Mouse (Mus musculus) liver, embryonic 16.5 days (tissue): ENCODE results near the gene H2-T24. TPM values are rescaled to one million over a fixed set of nuclear protein-coding genes. Genes with fewer than 3 reads are reported as not detected.
"Not testable (repeated sequence)": the region's sequence is repeated elsewhere in the genome, so short reads cannot be mapped to it uniquely, and the experiment has no call there.

Experiments
- ATAC-seq: fragments of 200-750 bp; cut with Nextera tagmentation; 2 replicates; pipeline ENCODE4 v1.8.0; 2017; ENCODE audit warnings: low read depth, mild to moderate bottlenecking, moderate number of reproducible peaks, moderate library complexity
- H3K27ac ChIP-seq: fragments of 300-500 bp; sonication (generic); 2 replicates; pipeline ENCODE4 v1.5.1; 2014; ENCODE audit warnings: mild to moderate bottlenecking, low read length
- H3K27me3 ChIP-seq: fragments of 300-500 bp; sonication (generic); 2 replicates; pipeline ENCODE4 v1.6.1; 2014; ENCODE audit warnings: low read depth, low read length, mixed read lengths; ENCODE audit not compliant: control insufficient read depth, insufficient read depth
- H3K36me3 ChIP-seq: fragments of 300-500 bp; sonication (generic); 2 replicates; pipeline ENCODE4 v1.6.1; 2014; ENCODE audit warnings: mild to moderate bottlenecking; ENCODE audit not compliant: control insufficient read depth, insufficient read depth
- H3K4me1 ChIP-seq: fragments of 300-500 bp; sonication (generic); 2 replicates; pipeline ENCODE4 v1.6.1; 2014; ENCODE audit warnings: low read depth, low read length, mixed read lengths; ENCODE audit not compliant: control insufficient read depth
- H3K4me2 ChIP-seq: fragments of 300-500 bp; sonication (generic); 2 replicates; pipeline ENCODE4 v1.6.1; 2014; ENCODE audit warnings: low read depth, low read length, mixed read lengths
- H3K4me3 ChIP-seq: fragments of 300-500 bp; sonication (generic); 2 replicates; pipeline ENCODE4 v1.5.1; 2014; ENCODE audit warnings: low read depth, mild to moderate bottlenecking, low read length
- H3K9ac ChIP-seq: fragments of 300-500 bp; sonication (generic); 2 replicates; pipeline ENCODE4 v1.6.1; 2014; ENCODE audit warnings: low read depth, low read length
- H3K9me3 ChIP-seq: fragments of 300-500 bp; sonication (generic); replicated peaks from 2 replicates; pipeline ENCODE4 v1.6.1; 2016; ENCODE audit warnings: low read length; ENCODE audit not compliant: control insufficient read depth
- WGBS: fragments of 180-500 bp; shearing (Covaris S2); extraction: QIAGEN DNeasy Blood & Tissue Kit; methylation state at CpG from one replicate; pipeline ENCODE4 v1.1.7; 2014; ENCODE audit not compliant: insufficient replicate concordance; 5-methylcytosine and 5-hydroxymethylcytosine counted together
- polyA plus RNA-seq: library from polyadenylated mRNA; unstranded; fragments of >200 nt; fragmentation: Nextera tagmentation; extraction: Ambion mirVana; gene quantifications from 2 replicates; pipeline ENCODE4 v1.2.1, GENCODE M21; 2015

Gene H2-T24
- polyA plus RNA-seq, 1 experiment from 2014 or later, result 7.9 TPM

DNA sequence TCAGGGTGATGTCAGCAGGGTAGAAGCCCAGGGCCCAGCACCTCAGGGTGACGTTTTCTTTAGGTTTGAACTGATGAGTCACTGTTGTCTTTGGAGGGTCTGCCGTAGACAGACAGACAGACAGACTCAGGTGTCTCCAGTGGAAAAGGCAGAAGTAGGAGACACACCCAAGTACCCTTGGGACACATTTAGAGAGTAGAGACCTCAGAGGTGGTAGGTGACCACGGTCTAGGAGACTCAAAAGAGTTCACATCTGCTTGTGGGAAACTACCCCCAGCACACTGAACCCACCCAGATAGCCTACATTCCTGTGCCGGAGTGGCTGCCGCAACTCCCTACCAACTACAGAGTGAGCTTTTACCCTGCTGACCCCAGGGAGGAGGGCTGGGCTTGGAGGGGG is 5.4 kb downstream of the H2-T24 start:
- H3K27ac ChIP-seq, result no peak overlapping the region

DNA sequence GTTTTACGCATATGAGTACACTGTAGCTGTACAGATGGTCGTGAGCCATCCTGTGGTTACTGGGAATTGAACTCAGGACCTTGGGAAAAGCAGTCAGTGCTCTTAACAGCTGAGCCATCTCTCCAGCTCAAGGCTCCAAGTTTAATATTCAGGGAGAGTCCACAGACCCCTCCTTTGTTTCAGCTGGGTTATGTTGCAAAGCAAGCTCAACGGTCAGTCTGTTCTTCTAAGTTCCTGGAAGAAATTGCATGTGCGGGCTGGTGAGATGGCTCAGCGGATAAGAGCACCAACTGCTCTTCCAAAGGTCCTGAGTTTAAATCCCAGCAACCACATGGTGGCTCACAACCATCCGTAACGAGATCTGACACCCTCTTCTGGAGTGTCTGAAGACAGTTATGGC is 16.0 kb downstream of the H2-T24 start:
- not testable (repeated sequence) for H3K27me3 ChIP-seq, H3K9ac ChIP-seq, ATAC-seq, H3K4me2 ChIP-seq, H3K27ac ChIP-seq, H3K4me3 ChIP-seq
- Histone ChIP-seq H3K4me1 (peaks cover 40% of the 10 kb centered on the region), H3K9me3 (peaks cover 12% of the 10 kb centered on the region), H3K36me3 (peaks cover 21% of the 10 kb centered on the region)
- 84% methylated on average over 7 of the region's 7 CpGs for WGBS

More for the DNA sequence above, 5.4 kb downstream of the H2-T24 start:
- no peak overlapping the region for H3K9ac ChIP-seq
- H3K4me1 ChIP-seq, result peaks cover 19% of the 10 kb centered on the region
- H3K27me3 ChIP-seq, result no peaks in the 10 kb centered on the region
- H3K36me3 ChIP-seq, result peaks cover 34% of the 10 kb centered on the region
- no peak overlapping the region for H3K4me2 ChIP-seq
- no peaks in the 10 kb centered on the region for H3K9me3 ChIP-seq
- no peak for ATAC-seq
- WGBS, result 87% methylated on average over 5 of the region's 5 CpGs
- no peak overlapping the region for H3K4me3 ChIP-seq

GRCm38 (mm10) chr17:36003331-36003730 is 17.0 kb downstream of the H2-T24 start:
- Histone ChIP-seq H3K4me1 (peaks cover 49% of the 10 kb centered on the region), H3K4me2 (no peak overlapping the region), H3K27ac (peak overlapping the region; percentile 10; the same call in 1 of the 2 replicates), H3K9me3 (peaks cover 12% of the 10 kb centered on the region), H3K9ac (no peak overlapping the region), H3K4me3 (no peak overlapping the region), H3K27me3 (no peaks in the 10 kb centered on the region), H3K36me3 (peaks cover 21% of the 10 kb centered on the region)
- WGBS, result 88% methylated on average over 7 of the region's 7 CpGs
- ATAC-seq, result no peak

- H3K9me3 ChIP-seq, result peaks cover 12% of the 10 kb centered on the region
- peak overlapping the region; percentile 48 for H3K9ac ChIP-seq
- peaks cover 61% of the 10 kb centered on the region for H3K4me1 ChIP-seq
- H3K36me3 ChIP-seq, result peaks cover 20% of the 10 kb centered on the region
- peak; percentile 80 for ATAC-seq
- 42% methylated on average over 6 of the region's 6 CpGs for WGBS
- no peaks in the 10 kb centered on the region for H3K27me3 ChIP-seq
- peak overlapping the region; percentile 63 for H3K4me2 ChIP-seq
- H3K27ac ChIP-seq, result peak overlapping the region; percentile 98
- H3K4me3 ChIP-seq, result peak overlapping the region; percentile 36
Measured at GRCm38 (mm10) chr17:36001966-36002365, 18.4 kb downstream of the H2-T24 start.

DNA sequence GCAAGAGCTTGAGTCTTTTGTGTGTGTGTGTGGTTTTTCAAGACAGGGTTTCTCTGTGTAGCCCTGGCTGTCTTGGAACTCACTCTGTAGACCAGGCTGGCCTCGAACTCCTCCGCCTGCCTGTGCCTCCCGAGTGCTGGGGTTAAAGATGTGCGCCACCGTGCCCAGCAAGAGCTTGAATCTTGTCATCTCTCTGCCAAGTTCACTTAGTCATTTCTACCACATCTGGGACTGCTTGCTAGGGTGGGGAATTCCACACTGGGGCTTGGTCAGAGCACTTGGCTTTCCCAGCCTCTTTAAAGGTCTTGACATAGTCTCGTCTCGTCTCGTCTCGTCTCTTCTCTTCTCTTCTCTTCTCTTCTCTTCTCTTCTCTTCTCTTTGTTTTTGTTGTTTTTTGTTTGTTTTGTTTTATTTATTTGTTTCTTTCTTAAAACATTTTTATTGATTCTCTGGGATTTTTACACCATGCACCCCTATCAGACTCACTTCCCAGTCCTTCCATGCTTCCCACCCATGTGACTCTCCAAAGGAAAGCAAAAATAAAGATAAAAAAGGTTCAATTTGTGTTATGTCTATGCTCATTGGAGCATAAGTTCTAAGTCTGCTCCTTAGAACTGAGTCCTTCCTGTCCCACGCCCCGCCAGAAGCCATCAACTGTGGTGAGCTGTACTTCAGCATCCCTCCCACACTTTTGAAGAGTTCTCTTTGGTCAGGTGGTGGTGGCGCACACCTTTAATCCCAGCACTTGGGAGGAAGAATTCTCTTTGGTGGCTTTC is 19.1 kb downstream of the H2-T24 start:
- peak overlapping the region; percentile 24 for H3K4me3 ChIP-seq
- peak overlapping the region; percentile 63 for H3K4me2 ChIP-seq
- H3K9me3 ChIP-seq, result peaks cover 10% of the 10 kb centered on the region
- H3K27me3 ChIP-seq, result no peaks in the 10 kb centered on the region
- peaks cover 64% of the 10 kb centered on the region for H3K4me1 ChIP-seq
- H3K9ac ChIP-seq, result peak overlapping the region; percentile 48
- peaks cover 13% of the 10 kb centered on the region for H3K36me3 ChIP-seq
- WGBS, result 77% methylated on average over 12 of the region's 12 CpGs
- H3K27ac ChIP-seq, result peak overlapping the region; percentile 98
- peak; percentile 42 for ATAC-seq

DNA sequence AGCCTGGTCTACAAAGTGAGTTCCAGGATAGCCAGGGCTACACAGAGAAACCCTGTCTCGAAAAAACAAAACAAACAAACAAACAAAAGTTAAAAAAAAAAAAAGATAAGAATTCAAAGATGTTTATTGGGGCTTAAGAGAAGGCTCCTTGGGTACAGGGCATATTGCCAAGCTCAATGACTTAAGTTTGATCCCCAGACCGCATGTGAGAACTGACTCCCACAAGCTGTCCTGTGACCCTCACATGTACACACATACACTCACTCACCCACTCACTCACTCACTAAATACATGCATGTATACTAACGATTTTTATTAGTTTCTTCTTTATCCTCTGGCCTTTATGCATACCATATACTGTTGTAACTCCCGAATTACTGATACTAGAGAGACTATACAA is 20.0 kb downstream of the H2-T24 start:
- H3K4me2 ChIP-seq, result peak overlapping the region; percentile 64
- peak overlapping the region; percentile 62 for H3K4me3 ChIP-seq
- ATAC-seq, result no peak
- H3K27me3 ChIP-seq, result no peaks in the 10 kb centered on the region
- peaks cover 7% of the 10 kb centered on the region for H3K36me3 ChIP-seq
- H3K4me1 ChIP-seq, result peaks cover 73% of the 10 kb centered on the region
- H3K27ac ChIP-seq, result peak overlapping the region; percentile 98
- 70% methylated on average over 4 of the region's 4 CpGs for WGBS
- H3K9me3 ChIP-seq, result peaks cover 10% of the 10 kb centered on the region
- no peak overlapping the region for H3K9ac ChIP-seq

DNA sequence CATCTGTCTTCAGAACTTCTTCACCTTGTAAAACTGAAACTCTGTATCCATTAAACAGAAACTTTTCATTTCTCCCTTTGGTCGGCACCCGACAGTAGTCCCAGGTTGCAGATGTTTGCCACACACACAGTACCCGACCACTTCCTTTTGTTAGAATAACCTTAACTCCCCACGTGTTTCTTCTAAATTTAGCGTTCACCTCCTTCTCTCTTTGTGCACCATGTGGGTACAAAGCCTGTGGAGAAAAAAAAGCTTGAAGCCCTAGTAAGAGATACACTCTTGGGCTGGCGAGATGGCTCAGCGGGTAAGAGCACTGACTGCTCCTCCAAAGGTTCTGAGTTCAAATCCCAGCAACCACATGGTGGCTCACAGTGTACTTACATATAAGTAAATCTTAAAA is 21.0 kb downstream of the H2-T24 start:
- H3K9me3 ChIP-seq, result peaks cover 10% of the 10 kb centered on the region
- H3K36me3 ChIP-seq, result peaks cover 7% of the 10 kb centered on the region
- H3K27me3 ChIP-seq, result no peaks in the 10 kb centered on the region
- WGBS, result 25% methylated on average over 7 of the region's 7 CpGs
- H3K9ac ChIP-seq, result no peak overlapping the region
- peak overlapping the region; percentile 62 for H3K4me3 ChIP-seq
- no peak for ATAC-seq
- H3K4me1 ChIP-seq, result peaks cover 77% of the 10 kb centered on the region
- peak overlapping the region; percentile 64 for H3K4me2 ChIP-seq
- H3K27ac ChIP-seq, result peak overlapping the region; percentile 31

DNA sequence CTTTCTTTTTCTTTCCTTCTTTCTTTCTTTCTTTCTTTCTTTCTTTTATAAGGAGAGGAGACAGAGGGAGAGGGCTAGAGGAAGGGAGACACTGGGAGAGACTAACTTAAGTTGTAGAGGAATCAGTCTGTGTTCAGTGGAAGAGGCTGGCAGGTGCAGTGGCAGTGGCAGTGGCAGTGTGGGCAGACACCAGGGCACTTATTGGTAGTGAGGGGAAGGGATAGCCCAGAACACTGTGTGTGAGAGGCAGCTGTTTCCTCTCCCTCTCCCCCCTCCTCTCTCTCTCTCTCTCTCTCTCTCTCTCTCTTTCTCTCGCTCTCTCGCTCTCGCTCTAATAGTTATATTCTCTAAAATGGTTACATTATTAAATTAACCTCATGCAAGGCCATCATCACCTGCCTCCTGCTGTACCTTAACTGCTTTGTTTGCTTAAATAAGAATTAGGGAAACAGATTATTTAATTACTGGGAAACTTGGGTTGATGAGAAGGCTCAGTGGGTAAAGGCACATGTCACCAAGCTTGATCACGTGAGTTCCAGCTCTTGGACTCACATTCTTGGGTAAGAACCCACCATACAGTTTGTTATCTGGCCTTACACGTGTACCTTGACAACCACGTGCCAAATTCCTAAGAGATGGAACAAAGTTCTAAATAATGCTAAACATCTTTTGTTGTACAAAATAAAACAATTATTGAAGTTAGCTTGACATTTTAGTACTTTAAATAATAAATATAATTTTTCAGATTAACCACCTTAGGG is 21.6 kb downstream of the H2-T24 start:
- peaks cover 75% of the 10 kb centered on the region for H3K4me1 ChIP-seq
- peaks cover 7% of the 10 kb centered on the region for H3K36me3 ChIP-seq
- peak overlapping the region; percentile 64 for H3K4me2 ChIP-seq
- H3K9me3 ChIP-seq, result peaks cover 10% of the 10 kb centered on the region
- no peak for ATAC-seq
- 42% methylated on average over 6 of the region's 6 CpGs for WGBS
- H3K27me3 ChIP-seq, result no peaks in the 10 kb centered on the region
- H3K4me3 ChIP-seq, result peak overlapping the region; percentile 62
- peak overlapping the region; percentile 63 for H3K9ac ChIP-seq
- H3K27ac ChIP-seq, result peak overlapping the region; percentile 88
